Mouse (Mus musculus) NIH3T3 (cell line): ENCODE data around the gene Nfe2l2.
A peak's percentile ranks its signal among the peaks of the same experiment; 100 is the strongest.
"Not testable (repeated sequence)": the region's sequence is repeated elsewhere in the genome, so short reads cannot be mapped to it uniquely, and the experiment has no call there.

Experiments used
- DNase-seq: peaks from one replicate; pipeline ENCODE4 v3.0.0-alpha.2; 2012; ENCODE audit warnings: low read depth

The Nfe2l2 gene

DNA sequence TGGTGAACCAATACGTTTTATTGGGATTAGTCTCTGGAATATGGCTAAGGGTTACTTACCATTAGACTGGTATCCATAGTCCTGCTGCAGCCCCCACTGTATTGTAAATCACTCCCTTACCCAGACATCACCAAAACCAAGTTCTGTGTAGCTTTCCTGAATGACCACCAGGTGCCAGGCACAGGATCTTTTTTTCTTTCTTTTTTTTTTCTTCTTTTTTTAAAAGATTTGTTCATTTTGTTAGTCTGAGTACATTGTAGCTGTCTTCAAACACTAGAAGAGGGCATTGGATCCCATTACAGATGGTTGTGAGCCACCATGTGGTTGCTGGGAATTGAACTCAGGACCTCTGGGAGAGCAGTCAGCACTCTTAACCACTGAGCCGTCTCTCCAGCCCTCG, 8.6 kb upstream of the Nfe2l2 start:
- no peak for DNase-seq

DNA sequence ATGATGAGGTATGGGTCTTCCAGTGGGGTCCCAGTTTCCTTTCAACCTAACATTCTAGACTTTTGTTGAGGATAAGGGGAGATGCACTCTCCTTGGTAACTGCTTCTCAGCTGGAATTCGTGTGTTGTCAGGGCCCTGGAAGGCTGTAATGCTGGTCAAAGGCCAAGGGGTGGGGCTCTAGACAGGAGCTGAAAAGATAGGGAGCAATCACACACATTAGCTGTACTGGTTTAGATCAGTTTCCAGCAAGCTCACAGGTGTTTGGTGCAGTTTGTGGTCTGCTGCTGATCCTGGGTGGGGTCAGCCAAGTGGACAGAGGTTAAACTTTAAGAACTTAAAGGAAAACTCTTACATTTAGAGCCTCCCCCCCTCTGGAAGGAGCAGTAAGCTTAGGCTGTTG, 3.0 kb upstream of the Nfe2l2 start:
- DNase-seq = no peak

DNA sequence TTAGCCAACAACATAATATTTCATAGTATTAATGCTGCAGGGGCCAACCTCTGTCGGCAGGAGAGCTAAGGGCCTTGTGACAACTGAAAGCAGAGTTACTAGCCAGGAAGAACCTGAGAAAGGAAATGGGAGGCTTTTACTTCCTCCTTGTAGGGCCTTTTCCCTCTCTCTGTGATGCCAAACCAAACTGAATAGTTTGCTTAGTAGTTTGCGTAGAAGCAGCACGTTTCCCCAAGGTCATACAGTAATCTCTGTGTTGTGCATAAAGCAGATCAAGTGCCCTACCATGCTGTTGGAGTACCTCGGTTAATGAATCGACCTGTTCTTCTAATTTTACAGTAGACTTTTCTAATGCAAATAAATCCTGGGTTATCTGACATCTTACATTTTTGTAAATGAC, 2.0 kb upstream of the Nfe2l2 start:
- no peak for DNase-seq

DNA sequence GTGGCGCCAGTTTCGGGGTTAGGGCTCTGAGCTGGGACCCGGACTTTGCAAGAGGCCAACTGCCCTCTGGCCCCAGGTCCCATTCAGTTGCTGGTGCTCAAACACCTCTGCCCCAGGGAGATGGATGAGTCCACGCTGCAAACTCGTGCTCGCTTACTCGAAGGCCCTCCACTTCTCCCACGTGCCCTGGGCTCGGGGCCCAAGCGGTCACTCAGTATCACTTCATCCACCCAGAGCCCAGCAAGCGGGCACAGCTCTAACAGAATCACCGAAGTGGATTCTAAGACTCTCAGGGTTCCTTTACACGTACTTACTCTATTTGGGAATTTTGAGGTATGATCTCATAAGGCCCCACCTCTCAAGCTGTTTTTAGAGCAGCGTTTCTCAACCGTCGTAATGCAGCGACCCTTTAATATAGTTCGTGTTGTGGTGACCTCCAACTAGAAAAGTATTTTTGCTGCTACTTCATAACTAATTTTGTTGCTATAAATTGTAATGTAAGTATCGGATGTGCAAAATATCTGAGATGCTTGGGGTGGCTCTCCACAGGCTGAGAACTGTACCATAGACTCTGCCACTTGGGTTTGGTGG, 816 bp upstream of the Nfe2l2 start:
- DNase-seq = peak; percentile 59

DNA sequence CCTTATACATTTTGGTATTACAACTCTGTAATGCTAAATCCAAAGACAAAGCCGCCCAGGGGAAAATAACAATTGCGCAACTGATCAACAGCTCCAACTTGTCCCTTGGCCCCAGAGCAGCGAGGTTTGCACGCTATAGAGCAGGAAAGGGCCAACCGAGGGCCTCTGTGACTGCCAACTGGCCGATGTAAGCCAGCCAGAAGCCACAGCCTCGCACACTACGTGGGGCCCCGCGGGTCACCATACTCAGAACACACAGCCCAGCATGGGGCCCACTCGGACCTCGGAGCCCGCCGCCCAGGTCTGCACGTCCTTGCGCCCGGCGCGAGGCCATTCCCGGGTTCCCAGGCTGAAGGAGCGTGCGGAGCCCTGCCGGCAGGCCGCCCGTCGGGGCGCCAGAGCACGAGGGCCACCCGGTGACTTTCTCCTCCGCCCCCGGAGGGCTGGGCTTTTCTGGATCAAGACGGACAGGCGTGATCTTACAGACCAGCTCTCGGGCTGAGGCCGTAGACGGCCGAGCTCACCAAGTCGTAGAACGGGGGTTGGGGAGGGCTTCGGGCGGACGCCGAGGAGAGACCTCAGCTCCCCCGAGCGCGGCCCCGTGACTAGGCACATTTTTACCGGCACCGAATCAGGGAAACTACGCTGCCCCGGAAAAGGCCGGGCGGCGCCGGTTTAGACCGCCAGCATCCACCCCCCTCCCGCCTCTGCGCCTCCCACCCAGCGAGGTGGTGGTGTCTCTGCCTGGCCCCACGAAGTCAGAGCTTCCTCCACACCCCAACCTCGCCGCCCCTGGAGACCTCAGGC, 863 bp downstream of the Nfe2l2 start:
- DNase-seq = peak; percentile 94

DNA sequence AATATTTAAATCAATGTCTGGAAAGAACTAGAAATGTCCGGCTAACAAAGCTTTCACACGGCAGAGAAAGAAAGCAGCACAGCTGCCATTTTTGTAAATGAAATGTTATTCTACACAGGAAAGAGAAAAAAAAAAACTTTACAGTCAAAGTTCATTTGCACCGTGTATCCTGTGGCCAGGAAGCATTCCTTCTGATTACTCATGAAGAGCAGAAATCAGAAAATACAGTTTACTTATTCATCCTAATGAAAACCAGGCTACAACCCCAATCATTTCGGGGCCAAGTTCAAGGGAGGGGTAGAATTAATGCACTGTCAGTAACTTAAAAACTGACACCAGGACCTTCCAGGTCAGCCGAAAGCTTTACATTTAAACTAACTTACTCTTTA, 1.9 kb downstream of the Nfe2l2 start:
- peak; percentile 84 for DNase-seq

DNA sequence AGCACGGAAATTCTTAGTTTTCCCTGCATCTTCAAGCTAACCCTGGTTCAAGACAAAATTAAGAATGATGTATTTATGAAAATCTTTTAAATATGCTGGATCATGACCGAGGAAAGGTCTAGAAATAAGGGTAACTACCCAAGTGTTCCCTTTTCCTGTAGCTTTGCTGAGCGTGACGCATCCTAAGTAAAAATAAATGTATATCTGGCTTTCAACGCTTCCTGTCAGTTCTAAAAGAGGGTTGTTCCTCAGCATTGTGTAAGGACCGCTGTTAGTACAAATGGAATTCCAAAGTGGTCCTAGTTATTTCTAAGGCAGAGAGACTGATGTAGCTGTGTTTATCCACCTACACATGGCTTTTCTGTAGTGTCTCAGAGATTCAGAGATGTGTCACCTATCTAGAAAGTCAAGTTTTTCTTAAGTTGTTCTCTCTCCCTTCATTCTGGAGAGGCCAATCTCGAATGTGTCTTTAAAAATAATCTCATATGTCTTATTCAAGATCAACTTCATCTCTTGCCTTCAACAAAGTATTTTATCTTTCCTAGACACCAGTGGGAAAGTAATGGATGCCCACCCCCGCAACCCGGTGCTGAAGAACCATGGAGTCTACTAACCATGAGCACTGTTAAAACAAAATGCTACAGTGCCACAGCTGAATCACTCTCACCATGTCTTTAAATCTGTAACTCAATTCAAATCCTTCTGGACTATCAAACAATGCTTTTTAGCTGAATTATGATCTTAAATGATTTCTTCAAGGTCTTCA, 2.4 kb downstream of the Nfe2l2 start:
- DNase-seq = peak; percentile 60

DNA sequence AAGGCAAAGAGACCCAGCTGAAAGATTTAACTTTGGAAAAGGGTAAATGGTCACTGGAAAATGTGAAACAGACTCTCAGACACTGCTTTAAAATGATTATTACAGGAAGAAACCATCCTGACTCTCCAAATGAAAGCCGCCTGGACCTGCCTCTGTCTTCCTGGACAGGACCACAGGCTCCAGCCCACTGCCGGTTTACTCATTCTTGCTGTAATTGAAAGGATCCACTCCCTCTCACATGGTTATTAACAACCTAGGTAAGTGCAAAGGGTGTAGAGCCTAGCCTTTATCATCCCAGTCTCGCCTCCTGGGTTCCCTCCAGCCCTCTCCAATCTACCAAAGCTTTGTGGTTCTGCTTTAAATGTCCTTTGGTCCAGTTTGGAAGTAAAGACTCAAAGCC, 3.2 kb downstream of the Nfe2l2 start:
- DNase-seq = no peak

DNA sequence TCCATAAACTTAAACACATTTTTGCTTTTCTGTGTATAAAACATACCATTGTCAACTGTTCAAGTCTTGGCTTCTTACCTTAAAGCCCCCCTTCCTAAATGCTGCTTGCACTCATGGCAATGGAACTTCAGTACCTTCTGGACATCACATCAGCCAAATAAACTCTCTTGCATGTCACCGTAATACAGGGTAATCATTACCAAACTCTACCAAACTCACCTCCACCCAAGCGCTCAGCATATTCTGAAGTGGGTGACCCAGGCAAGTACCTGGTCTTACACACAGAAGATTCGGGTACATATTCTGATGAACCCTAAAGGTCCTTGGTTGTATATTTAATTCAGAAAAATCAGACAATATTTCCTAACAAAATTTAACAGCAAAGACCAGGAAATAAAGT, 3.9 kb downstream of the Nfe2l2 start:
- no peak for DNase-seq

DNA sequence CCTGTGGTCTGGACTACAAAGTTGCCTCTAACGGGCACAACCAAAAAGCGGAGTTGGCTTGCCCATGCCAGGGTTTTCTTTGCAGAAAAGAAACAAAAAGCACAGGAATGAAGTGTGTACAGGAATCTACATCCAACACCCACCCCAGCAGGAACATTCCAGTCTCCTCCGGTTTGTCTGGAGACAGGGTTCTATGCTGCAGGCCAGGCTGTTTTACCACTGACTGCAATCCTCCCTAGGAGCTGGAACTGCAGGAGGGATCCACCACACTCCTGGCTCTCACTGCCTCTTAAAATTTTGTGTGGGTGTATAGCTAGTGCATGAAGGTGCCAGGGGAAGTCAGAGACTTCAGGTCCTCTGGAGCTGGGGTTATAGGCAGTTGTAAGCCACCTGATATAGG, 5.6 kb downstream of the Nfe2l2 start:
- DNase-seq = no peak

DNA sequence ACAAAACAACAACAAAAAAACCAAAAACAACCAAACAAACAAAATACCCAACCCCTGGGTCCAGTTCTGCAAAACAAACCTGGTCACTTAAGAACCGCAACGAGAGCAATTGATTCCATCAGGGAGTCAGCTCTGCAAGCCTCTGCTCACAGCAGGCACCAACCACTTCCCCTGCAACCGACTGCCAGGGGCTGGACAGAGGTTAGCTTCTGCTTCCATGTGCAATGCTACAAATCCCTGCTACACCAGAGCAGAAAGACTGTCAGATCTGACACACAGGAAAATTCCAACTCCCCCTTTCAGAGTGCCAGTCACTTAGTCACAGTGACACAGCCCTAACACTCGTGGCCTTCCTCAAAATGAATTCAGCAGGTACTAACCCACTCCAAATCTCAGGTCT, 6.4 kb downstream of the Nfe2l2 start:
- no peak for DNase-seq

DNA sequence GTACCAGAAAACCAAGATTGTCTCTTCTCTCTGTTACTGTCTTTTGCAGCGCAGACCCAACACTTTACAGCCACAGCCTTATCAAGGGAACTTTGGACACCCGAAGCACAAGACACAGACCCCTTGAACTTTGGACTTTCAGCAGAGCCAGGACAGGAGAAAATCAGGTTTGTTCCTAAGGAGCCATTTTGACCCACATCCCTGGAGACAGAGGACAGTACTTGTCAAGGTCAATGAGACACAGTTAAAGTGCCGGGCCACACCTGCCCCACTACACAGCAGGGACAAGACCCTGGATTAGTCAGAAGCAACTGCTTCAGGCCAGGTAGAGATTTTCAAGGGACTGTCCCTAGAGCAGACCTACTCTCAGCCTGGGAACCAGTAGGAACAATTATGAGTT, 7.2 kb downstream of the Nfe2l2 start:
- no peak for DNase-seq

DNA sequence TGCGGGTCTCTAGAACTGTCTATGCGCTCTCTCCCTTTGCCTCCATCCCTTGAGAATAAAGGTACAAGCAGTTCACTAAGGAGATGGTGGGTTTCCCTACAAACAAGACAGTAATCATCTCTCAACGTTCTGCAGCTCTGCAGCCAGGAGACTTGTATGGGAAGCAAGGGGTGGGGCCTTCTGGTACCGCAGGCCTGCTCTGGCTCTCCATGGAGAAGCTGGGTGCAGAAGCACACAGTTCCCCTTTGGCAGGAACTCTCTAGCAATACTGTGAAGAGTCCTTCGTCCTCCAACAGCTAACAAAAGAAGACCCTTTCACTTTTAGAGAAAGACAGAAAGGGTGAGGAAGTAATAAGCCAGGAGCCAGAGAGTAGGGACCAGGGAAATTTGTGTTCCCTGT, 8.1 kb downstream of the Nfe2l2 start:
- DNase-seq = no peak

DNA sequence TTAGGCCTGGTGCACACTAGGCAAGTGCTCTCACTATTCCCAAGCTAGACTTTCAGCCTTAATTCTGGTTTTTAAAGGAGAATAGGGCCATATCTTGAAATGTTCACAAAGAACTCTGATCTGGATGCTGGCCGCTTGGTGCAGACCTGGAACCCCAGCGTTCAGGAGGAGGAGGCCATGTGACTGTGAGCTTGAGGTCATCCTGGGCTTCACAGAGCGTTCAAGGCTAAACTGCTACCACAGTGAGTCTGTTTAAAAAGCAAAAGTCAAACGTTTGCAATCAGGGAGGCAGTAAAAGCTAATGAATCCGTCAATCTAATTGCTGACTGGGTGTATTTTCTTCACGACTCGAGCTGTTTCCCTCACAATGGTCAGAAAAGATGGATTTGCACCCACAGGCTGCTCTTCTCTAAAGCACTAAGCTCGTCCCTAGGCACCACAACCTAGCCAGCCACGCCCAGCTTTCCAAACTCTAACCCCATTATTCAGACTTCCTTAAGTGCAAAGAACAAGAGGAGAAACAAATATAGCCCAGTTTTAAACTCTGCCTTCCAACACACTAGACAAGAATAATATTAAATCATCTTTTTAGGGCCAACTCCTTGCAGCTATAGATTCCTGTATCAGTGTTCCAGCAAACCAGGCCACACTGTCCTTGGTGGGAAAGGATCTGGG, 8.6 kb downstream of the Nfe2l2 start:
- no peak for DNase-seq

DNA sequence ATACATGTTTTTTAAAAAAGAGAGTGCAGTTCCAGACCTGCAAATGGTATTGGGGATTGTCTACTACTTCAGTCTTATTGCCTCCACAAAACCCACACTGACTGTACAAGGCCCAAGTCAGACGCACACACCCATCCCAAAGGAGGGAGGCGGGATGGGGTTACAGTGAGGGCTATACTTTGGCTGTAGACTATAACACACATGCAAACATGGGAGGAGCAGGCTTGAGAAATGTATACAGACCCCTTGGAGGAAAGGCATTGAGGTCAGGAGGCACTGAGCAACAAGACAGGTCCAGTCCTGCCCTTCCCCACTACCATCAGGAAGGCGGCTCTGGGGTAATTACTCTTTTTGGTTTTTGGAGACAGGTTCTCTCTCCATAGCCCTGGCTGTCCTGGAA, 9.5 kb downstream of the Nfe2l2 start:
- DNase-seq = not testable (repeated sequence)

DNA sequence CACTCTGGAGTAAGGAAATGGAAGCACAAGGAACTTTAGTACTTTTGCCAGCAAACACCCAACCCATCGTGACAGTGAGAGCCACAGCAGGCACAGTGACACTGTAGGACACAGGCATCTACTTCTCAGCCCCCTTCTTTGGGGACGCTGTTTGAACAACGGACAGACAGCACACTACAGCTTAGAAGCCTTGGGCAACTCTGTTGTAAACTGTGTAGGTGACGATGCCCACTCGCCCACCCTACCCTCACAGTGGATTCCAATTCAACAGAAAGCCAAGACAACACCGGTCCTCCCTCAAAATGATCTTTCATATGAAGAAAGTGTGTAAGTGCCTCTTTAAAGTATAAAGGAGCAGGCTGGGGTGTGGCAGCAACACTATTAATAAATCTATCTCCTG, 12.1 kb downstream of the Nfe2l2 start:
- DNase-seq = no peak

DNA sequence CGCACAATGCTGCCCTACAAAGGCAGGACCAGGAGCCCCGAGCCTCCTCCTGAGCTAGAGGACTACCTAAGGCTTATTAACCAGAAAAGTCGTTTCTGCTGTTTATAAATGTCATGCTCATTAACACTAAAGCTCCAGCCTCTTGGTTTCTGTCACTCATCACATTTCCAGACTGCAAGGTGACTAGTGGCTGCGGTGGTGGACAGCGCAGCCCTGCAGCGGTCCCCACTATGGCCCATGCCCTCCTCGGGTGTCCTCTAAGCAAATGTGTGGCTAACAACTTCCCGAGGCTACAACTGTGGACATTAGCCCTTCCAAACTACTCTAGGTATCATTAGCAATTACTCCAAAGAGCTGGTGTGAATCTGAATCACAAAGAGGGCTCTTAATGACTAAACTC, 13.1 kb downstream of the Nfe2l2 start:
- DNase-seq = no peak

DNA sequence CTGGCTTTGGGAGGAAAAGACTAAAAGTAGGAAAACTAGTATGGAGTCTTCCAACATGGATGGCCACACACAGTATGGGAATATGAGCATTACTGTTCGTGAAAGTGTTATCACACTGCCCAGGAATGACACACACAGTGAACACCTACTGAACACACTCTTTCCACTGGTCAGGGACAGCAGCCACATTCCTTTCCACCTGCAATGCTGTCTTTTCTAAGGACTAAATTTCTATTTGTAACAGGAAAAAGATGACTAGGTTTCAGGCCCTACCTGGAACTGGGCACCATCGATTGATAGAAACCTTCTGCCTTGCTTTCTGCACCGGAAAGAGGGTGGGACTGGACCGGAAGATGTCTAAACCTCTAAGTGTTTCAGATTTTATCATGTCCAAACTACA, 13.8 kb downstream of the Nfe2l2 start:
- no peak for DNase-seq

DNA sequence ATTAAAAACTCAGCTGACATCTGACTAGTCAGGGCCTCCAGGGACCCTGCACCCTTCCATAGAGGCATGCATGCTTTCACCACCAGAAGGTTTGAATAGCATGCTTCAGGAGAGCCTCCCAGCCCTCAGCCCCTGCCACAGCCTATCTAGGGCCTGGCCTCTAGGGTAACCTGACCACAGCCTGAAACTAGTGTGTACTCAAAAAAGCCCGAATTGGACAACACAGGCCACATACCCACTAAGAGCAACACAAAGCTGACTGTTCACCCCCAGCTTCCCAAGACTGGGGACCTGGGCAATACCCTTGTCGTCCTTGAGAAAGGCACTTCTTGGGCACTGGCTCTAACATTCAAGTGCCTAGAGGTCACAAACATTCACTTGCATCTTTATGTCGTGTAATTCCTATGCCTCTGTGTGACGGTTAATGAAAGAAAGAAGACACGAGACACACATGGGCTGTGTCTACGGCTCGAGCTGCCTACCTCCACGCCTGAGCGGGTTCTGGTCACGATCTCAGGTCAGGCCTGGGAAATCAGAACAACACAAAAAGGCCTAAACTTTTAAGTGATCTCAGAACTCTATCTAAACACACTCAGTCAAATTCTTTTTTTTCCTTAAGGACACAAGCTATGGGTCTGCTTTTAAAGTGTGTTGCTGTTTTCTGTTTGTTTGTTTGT, 14.8 kb downstream of the Nfe2l2 start:
- DNase-seq = no peak

DNA sequence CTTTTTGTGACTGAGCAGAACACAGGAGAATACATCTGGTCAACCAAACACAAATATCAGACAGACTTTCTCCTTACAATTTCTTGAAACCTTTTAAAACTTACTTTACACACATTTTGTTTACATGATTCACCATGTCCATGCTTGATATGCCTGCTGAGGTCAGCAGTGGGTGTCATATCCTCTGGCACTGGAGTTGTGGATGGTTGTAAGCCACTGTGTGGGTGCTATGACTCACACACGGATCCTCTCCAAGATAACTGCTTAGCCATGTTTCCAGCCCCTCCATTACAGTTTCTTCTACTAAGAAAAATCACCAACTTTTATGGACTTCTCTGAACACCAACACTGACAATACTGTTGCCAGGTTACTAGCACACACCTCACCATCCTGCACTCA, 15.5 kb downstream of the Nfe2l2 start:
- peak; percentile 67 for DNase-seq

DNA sequence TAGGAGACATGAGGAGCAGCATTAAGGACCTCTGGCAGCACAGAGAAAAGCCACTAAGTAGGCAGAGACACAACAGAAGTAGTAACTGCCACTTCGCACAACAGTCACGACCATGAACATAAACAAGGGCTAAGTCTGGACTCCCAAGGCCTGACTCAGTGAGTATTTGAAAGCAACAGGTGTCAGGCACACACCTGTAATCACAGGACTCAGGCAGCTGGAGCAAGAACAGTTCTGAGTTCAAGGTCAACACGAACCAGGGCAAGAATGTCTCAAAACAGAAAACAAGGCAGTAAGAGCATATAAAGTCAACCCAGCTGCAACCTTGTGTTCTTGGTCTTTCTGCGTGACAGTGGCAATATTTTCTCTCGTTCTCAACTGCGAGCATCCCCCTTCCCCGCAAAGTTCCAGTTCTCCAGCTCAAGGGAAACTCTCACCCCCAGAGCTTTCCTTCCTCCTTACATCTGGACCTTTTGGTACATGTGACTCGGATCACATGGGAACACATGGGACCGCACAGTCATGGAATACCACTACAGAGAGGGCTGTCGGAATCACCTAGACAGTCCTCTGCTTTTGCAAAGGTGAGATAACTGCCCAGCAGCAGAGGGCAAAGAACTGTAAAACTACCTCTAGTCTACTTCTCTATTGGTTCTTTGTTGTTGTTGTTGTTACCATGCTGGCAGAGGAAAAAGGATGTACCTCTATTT, 17.2 kb downstream of the Nfe2l2 start:
- no peak for DNase-seq

DNA sequence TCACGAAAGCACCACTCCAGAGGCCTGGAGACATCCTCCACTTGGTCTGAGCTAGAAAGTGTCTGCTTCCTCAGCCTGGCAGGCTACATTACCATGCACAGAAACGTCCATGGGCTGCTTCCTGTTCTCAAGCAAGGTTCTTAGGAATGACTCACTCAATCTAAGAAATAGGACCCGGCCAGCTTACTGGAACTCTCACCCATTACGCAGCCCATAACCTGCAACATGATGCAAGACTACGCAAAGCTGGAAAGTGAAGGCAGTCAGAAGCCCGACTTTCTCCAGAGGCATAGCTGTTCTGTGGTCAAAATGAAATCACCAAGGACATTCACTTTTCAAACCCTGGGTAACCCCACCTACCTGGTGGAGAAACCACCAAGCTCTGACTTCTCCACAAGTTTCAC, 19.0 kb downstream of the Nfe2l2 start:
- DNase-seq = peak; percentile 91
